Mouse (Mus musculus) layer of hippocampus, postnatal 25 days (tissue): ENCODE measurements around the gene Stox2. TPM values are rescaled to one million over a fixed set of nuclear protein-coding genes. Genes with fewer than 3 reads are reported as not detected.
A peak's percentile ranks its signal among the peaks of the same experiment; 100 is the strongest.

Source experiments
- DNase-seq, 2 experiments: peaks; one replicate each; pipeline ENCODE4 v3.0.0; 2022; ENCODE audit warnings: mixed read lengths in 2 of 2, low spot score in 1 of 2; ENCODE audit errors: extremely low spot score in 1 of 2
- total RNA-seq, 2 experiments: library from RNA; stranded (reverse); gene quantifications; 2 replicates each; pipeline ENCODE4 v1.2.3; 2021

Gene Stox2
- total RNA-seq, 2 experiments from 2014 or later = 72.0 to 89.5 TPM

DNA sequence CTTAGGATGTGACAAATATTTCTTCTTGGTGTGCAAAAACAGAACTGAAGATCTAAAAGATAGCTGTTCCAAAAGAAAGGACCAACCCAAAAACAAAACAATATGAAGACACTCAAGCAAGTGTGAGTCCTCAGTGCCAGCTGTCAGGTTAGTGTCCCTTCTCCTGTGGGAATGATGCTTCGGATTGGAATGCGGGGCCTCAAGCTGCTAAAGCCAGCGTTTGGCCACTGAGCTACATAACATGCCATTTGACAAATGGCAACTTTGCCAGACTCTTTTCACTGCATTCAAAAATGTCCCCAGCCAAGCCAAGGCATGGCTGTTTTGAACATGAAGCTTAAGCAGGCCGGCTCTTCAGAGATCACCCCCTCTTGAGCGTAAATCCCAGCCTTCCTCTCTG is 124.9 kb downstream of the Stox2 start:
- DNase-seq = no peak

- no peak for DNase-seq
These were observed 125.5 kb downstream of the Stox2 start for GRCm38 (mm10) chr8:47320707-47321106.

- DNase-seq = no peak
These were observed 127.7 kb downstream of the Stox2 start for GRCm38 (mm10) chr8:47318468-47318867.

DNA sequence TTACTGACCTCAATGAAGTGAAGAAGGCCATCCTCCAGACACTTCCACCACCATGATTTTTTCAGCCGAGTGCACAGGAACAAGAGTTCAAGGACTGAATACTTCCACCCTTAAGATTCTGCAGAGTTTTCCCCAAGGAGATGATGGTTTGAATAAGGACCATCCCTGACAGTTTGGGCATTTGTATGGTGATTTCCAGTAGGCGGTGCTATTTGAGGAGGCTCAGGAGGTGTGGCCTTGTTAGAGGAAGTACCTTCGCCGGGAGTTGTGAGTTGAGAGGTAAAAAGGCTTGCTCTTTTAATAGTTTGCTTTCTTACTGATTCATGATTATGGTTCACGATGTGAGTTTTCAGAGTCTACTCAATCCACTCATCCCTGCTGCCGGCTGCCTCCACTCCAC is 138.0 kb downstream of the Stox2 start:
- DNase-seq = no peak

DNA sequence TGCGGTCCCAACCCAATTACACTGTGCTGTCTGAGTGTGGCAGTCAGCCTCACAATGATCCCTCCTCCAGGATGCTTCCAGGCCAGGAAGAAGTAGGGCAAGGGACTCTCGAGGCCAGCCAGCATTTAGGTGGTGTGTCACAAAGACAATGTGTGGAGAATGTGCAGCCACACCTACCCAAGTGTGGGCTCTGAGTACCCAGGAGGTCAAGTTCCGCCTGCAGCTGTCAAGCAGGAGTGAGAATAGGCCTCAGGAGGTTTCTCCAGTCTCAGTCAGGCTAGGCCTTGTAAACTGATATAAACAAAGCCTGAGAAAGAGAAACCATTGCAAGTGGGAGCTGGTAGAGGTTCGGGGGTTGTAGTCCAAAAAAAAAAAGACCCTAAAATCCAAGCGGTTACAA is 139.8 kb downstream of the Stox2 start:
- DNase-seq = no peak

DNA sequence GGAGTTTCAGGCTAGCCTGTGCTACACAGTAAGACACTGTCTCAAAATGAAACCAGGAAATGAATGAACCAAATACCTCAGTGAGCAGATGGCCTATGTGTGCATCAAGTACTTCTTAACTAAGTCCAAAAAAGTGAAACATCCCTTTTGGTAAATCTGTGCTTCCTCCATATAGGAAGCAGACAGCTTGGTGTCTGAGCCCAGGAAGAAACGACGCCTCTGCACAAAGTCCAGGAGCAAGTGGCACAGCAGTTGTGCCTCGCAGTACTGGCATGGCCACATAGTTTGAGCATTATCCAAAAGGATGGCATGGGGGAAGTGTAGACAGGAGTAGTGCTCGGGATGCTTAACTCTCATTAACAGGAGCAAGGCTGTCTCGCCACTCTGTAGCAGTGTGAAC is 140.3 kb downstream of the Stox2 start:
- DNase-seq = no peak

DNA sequence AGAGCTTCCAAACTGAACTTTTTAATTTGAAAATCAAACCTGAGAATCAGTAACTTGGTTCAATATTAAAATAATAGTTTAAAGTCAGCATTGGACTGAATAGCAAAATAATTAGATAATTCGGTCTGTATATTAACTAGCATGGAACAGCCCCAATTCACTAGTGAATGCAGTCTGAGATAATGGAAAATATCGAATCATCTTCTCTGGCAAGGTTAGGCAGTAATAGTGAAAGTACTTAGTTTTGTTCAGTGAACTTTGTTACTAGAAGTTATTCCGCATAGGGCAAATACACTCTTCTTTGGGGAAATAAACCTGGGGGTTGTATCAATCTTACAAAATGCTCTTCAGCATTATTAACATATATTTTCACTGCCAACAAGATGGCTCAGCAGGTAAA is 147.7 kb downstream of the Stox2 start:
- DNase-seq = no peak

DNA sequence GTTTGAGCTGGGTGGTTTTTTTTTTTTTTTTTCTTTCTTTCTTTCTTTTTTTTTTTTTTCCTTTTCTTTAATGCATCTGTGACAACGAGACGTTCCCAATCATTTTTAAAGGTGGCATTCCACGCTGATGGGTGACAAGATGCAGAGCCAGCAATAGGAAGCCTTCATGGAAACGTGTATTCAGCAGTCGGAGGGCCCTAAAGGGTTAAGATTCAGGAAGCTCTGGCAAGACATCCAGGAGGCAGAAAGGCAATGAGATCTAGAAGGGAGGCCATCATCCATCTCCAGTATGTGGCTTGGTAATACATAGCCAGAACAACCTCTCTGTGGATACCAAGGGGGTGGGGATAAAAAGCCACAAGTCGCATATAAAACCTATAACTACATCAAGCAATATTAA is 156.5 kb downstream of the Stox2 start:
- DNase-seq = no peak

GRCm38 (mm10) chr8:47288866-47289541 is 157.2 kb downstream of the Stox2 start:
- DNase-seq = peak; percentile 54 to 68

DNA sequence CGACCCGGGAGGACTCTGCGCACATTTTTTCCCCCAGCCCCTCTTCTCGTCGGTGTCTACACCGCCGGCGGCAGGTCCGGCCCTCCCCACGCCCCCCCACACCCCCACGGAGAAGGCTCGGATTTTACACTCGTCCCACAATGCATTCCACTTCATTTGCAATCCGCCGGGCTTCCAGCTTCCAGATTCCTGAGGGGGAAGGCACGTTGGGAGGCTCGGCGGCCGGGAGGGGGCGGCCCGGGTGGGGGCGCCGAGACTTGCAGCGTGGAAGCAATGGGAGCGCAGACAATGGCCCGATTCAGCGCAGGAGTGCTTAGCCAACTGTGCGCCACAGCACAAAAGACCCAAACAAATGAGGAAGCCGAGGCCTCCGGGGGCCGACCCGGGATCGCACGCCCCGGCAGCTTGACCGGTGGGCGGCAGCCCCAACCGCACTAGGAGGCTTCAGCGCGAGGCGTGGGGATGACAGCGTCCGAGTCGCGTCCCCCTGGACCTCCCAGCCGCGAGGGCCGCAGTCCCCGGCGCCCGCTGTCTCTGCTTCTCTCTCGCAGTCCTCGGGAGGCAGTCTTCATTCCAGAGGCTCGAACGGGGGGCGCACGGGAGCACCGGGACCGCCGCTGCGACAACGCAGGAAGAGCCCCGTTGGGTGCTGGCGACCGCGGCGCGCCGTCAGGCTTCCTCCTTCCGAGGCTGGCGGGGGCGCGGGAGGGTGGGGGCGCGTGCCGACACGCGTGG is 157.9 kb downstream of the Stox2 start:
- DNase-seq = peak; percentile 54 to 59

GRCm38 (mm10) chr8:47287641-47288130 is 158.5 kb downstream of the Stox2 start:
- DNase-seq = peak; percentile 29 to 50

GRCm38 (mm10) chr8:47287201-47287621 is 159.0 kb downstream of the Stox2 start:
- DNase-seq = peak; percentile 26 to 48

DNA sequence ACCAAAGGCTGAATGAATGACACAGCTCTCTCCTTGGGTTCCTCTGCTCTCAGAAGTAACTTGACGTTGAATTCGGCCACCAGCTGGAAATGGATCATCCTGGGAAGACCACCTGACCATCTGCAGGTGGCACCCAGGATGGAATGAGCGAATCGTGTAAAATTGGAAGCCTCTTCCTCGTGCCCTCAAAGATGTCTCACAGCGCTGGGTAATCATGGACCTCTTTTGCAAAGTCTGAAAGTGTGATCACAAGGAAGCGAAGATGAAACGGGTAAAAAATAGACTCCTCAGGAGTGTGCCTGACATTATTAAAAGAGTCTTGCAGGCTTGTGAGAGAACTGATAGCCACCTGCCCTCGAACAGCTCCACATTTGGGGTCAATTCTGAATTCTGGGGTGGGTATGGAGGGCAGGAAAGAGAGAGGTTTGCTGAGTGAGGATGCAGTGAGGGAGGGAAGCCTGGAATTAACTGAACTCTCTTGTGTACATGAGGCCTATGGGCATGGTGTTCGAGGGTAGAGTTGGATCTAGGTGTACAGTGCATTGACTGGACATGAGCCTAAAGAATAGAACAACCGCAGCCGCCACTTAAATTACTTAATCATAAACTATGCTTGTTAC is 160.0 kb downstream of the Stox2 start:
- no peak for DNase-seq

GRCm38 (mm10) chr8:47285435-47285834 is 160.7 kb downstream of the Stox2 start:
- no peak for DNase-seq

DNA sequence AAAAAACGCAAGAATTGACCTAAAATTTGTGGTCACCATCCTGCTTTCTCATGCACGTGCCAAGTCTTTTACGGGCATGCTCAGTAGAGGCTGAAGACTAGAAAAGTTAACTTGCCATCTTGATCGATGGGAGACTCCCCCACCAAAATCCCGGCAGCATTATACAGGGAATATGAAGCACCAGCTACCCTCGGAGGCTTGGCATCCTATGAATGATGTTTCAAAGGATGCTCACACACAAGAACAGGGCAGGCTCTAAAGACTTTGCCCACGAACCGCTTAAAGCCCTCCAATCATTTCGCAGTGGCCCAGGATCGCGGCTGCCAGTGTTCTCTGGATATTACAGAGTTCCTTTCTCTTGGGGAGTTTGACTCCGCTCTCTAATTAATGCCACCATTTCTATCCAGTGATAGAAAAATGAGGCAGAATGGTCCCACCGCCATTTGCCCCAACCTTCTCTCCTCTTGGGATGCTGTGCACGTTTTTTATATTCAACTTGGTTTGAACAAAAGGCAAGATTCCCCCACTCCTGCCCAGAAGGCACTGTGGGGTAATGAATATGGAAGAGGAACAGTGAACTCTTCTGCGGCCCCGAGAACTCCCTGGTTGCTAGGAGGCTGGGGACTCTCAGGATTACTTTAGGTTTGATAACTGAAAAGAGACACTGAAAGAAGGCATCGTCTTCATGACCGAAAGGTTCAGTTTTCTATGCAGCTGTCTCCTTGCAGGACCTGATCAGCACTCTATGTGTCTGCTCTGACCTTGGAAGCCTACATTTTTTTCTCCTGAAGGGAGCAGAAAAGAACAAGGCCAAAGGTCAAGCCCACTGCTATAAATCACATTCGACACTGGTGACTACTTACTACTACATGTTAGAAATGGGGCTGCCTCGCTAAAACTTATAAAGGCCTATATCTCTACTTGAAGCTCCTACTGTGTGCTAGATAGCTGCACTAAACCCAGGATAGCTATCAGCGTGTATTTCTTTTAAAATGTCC is 161.5 kb downstream of the Stox2 start:
- DNase-seq = no peak

DNA sequence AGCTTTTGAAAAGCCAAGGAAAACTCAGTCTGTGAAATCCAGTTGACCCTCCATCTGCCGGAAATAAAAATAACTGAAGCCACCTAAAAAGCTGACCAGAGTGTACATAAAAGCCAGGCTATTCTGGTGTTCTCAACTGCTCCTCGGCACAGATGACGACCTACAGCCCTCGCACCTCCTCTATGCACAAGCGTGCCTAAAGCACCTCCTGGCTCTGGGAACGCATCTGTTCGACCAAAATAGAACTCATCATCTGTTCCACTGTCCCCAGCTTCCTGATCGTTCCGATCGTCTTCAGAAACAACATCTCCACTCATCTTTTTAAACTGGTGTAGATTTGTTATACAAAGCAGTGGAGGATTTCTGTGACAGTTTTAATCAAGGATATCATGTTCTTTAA is 166.3 kb downstream of the Stox2 start:
- no peak for DNase-seq

GRCm38 (mm10) chr8:47278211-47278610 is 168.0 kb downstream of the Stox2 start:
- no peak for DNase-seq

GRCm38 (mm10) chr8:47268931-47269330 is 177.2 kb downstream of the Stox2 start:
- no peak for DNase-seq

GRCm38 (mm10) chr8:47268062-47268822 is 177.9 kb downstream of the Stox2 start:
- no peak for DNase-seq
